Mouse (Mus musculus): Measurements from ENCODE around the gene Gm10100. TPM values are rescaled to one million over a fixed set of nuclear protein-coding genes. Genes with fewer than 3 reads are reported as not detected.
"Not testable (repeated sequence)": the region's sequence is repeated elsewhere in the genome, so short reads cannot be mapped to it uniquely, and the experiment has no call there.

The Gm10100 gene
- total RNA-seq, 4 experiments from 2014 or later: not detected

- DNase-seq (ENCODE audit: low spot score in 2 of 2): not testable (repeated sequence)
These were observed 26.0 kb downstream of the Gm10100 start for GRCm38 (mm10) chr10:77752312-77752711.

GRCm38 (mm10) chr10:77753448-77753847 is 27.2 kb downstream of the Gm10100 start:
- DNase-seq (ENCODE audit: low spot score in 2 of 2): no peak

- not testable (repeated sequence) for DNase-seq (ENCODE audit: low spot score in 2 of 2)
These were observed 33.3 kb downstream of the Gm10100 start, which contains the start of gene Gm3233 for GRCm38 (mm10) chr10:77759582-77759981. Gene Gm3233, minus strand, starts transcription at chr10:77759682.

GRCm38 (mm10) chr10:77769727-77770126 is 43.4 kb downstream of the Gm10100 start:
- DNase-seq (ENCODE audit: low spot score in 2 of 2): no peak

GRCm38 (mm10) chr10:77771225-77771624 is 44.9 kb downstream of the Gm10100 start, which contains the start of gene Gm3238:
Gene Gm3238, minus strand, starts transcription at chr10:77771325.
- not testable (repeated sequence) for DNase-seq (ENCODE audit: low spot score in 2 of 2)

- not testable (repeated sequence) for DNase-seq (ENCODE audit: low spot score in 2 of 2)
These were observed 45.9 kb downstream of the Gm10100 start for GRCm38 (mm10) chr10:77772142-77772541.

Other genes with a start within 250 kb of the Gm10100 start
- 10 to 100 TPM; 30.5 to 39.0 (median 31.9) TPM for gene Fam207a, start 210.7 kb upstream of the Gm10100 start, total RNA-seq (2022)
- 10 to 100 TPM in 2 of 4 experiments, 1 to 10 TPM in 2; 3.8 to 36.2 (median 15.3) TPM for gene Itgb2, start 196.2 kb upstream of the Gm10100 start, total RNA-seq (2022)
- 10 to 100 TPM; 79.3 to 96.1 (median 86.9) TPM for gene Pttg1ip, start 144.8 kb upstream of the Gm10100 start, total RNA-seq (2022)
- gene Sumo3, start 120.4 kb upstream of the Gm10100 start, total RNA-seq (2022): 100 to 1,000 TPM; 144 to 152 (median 147) TPM
- gene Gm49325, start 120.3 kb upstream of the Gm10100 start, total RNA-seq (2022): 10 to 100 TPM in 3 of 4 experiments, 1 to 10 TPM in 1; 7.6 to 33.3 (median 12.1) TPM
- 10 to 100 TPM; 64.2 to 89.9 (median 76.6) TPM for gene Ube2g2, start 104.2 kb upstream of the Gm10100 start, total RNA-seq (2022)
- not detected for gene Tspear, start 39.9 kb upstream of the Gm10100 start, total RNA-seq (2022)
- not detected for gene Gm19402, start 35.7 kb upstream of the Gm10100 start, total RNA-seq (2022)
- gene Gm9508, start 29.3 kb upstream of the Gm10100 start, total RNA-seq (2022): not detected
- gene Gm10272, start 19.9 kb upstream of the Gm10100 start, total RNA-seq (2022): not detected
- gene Gm10024, start 15.0 kb upstream of the Gm10100 start, total RNA-seq (2022): not detected
- gene Gm10142, start 10.7 kb upstream of the Gm10100 start, total RNA-seq (2022): not detected
- not detected for gene Krtap12-1, start 5.9 kb upstream of the Gm10100 start, total RNA-seq (2022)
- gene Gm18596, start 16.2 kb downstream of the Gm10100 start, total RNA-seq (2022): not detected
- not detected for gene Gm9736, start 24.9 kb downstream of the Gm10100 start, total RNA-seq (2022)
- gene Gm3233, start 33.2 kb downstream of the Gm10100 start, total RNA-seq (2022): not detected
- not detected for gene Gm3238, start 44.8 kb downstream of the Gm10100 start, total RNA-seq (2022)
- not detected for gene Gm7138, start 50.5 kb downstream of the Gm10100 start, total RNA-seq (2022)
- not detected for gene Gm3250, start 56.1 kb downstream of the Gm10100 start, total RNA-seq (2022)
- gene Gm7137, start 61.7 kb downstream of the Gm10100 start, total RNA-seq (2022): not detected
- gene Gm9639, start 68.6 kb downstream of the Gm10100 start, total RNA-seq (2022): not detected
- gene Gm19668, start 72.6 kb downstream of the Gm10100 start, total RNA-seq (2022): not detected
- not detected for gene Gm9507, start 85.4 kb downstream of the Gm10100 start, total RNA-seq (2022)
- gene Gm2696, start 88.2 kb downstream of the Gm10100 start, total RNA-seq (2022): not detected
- gene Krtap10-4, start 100.6 kb downstream of the Gm10100 start, total RNA-seq (2022): not detected
- not detected for gene Krtap10-10, start 109.5 kb downstream of the Gm10100 start, total RNA-seq (2022)
- not detected for gene Gm36176, start 120.3 kb downstream of the Gm10100 start, total RNA-seq (2022)
- gene Gm10318, start 126.4 kb downstream of the Gm10100 start, total RNA-seq (2022): not detected
- not detected for gene Gm3285, start 135.5 kb downstream of the Gm10100 start, total RNA-seq (2022)
- gene Lrrc3, start 176.1 kb downstream of the Gm10100 start, total RNA-seq (2022): 1 to 10 TPM; 4.5 to 7.7 (median 5.4) TPM
- gene Trpm2, start 244.1 kb downstream of the Gm10100 start, total RNA-seq (2022): 10 to 100 TPM; 43.0 to 47.6 (median 45.7) TPM